In genomic region chr2:72332067-72332466, GRCm38 (mm10) we compare ENCODE assay signal across 18 mouse cellular contexts.
"Had no signal": no experiment of that assay in that cellular context is flagged by ENCODE, and none has a peak within 500 bp of the region (broad histone marks: within the 10 kb centered on the region; RNA-seq: fewer than 3 reads in every experiment).

No protein-coding gene starts in this region.

- H3K36me3 ChIP-seq: liver, embryonic 15.5 days; lung, embryonic 15.5 days; midbrain, embryonic 12.5 days; midbrain, embryonic 15.5 days; neural tube, embryonic 12.5 days; stomach, embryonic 15.5 days had no signal

- DNase-seq: liver, postnatal 0 days; lung, adult 2 months; lung, postnatal 14 days; lung, postnatal 36 days; right cerebral cortex, postnatal 14 days; thymus, adult 2 months; thymus, postnatal 25 days; thymus, postnatal 4 days had no signal

- ATAC-seq: liver, postnatal 0 days; lung, postnatal 0 days; midbrain, embryonic 15.5 days had no signal

- H3K9me3 ChIP-seq: liver, embryonic 15.5 days; lung, embryonic 15.5 days; megakaryocyte, embryonic 14.5 days; midbrain, embryonic 12.5 days; midbrain, embryonic 15.5 days; neural tube, embryonic 12.5 days; stomach, embryonic 15.5 days had no signal

- H3K4me1 ChIP-seq: midbrain, embryonic 12.5 days; midbrain, embryonic 15.5 days; neural tube, embryonic 12.5 days; stomach, embryonic 15.5 days had no signal

- H3K4me2 ChIP-seq: liver, embryonic 15.5 days; lung, embryonic 15.5 days; midbrain, embryonic 12.5 days; midbrain, embryonic 15.5 days; neural tube, embryonic 12.5 days; stomach, embryonic 15.5 days had no signal

- H3K9ac ChIP-seq: liver, embryonic 15.5 days; liver, postnatal 0 days; lung, embryonic 15.5 days; midbrain, embryonic 12.5 days; midbrain, embryonic 15.5 days; neural tube, embryonic 12.5 days; stomach, embryonic 15.5 days had no signal

- H3K4me3 ChIP-seq: liver, embryonic 15.5 days; lung, embryonic 15.5 days; megakaryocyte, embryonic 14.5 days; midbrain, embryonic 12.5 days; midbrain, embryonic 15.5 days; neural tube, embryonic 12.5 days; stomach, embryonic 15.5 days had no signal

- H3K27me3 ChIP-seq: liver, embryonic 15.5 days; lung, embryonic 15.5 days; megakaryocyte, embryonic 14.5 days; midbrain, embryonic 12.5 days; midbrain, embryonic 15.5 days; neural tube, embryonic 12.5 days; stomach, embryonic 15.5 days had no signal

- H3K27ac ChIP-seq: liver, embryonic 15.5 days; lung, embryonic 15.5 days; macrophage; midbrain, embryonic 12.5 days; midbrain, embryonic 15.5 days; neural tube, embryonic 12.5 days; stomach, embryonic 15.5 days; stomach, postnatal 0 days had no signal
